Mouse (Mus musculus) C2C12 (cell line): ENCODE data around the gene Slit1.

Experiments used
- CEBPB ChIP-seq: IDR thresholded peaks from one replicate; pipeline ENCODE4 v1.6.1; 2011; ENCODE audit warnings: low read depth, mild to moderate bottlenecking, control low read depth, moderate library complexity
- CTCF ChIP-seq: IDR thresholded peaks from one replicate; pipeline ENCODE4 v1.5.1; 2011; ENCODE audit not compliant: control insufficient read depth, insufficient read depth, insufficient read length
- FOSL1 ChIP-seq: IDR thresholded peaks from one replicate; pipeline ENCODE4 v1.8.0; 2011; ENCODE audit warnings: mild to moderate bottlenecking, low read length; ENCODE audit not compliant: poor library complexity, insufficient read depth, severe bottlenecking
- MAX ChIP-seq: IDR thresholded peaks from one replicate; pipeline ENCODE4 v1.6.1; 2011; ENCODE audit warnings: mild to moderate bottlenecking, control low read depth
- MYOG ChIP-seq: IDR thresholded peaks from one replicate; pipeline ENCODE4 v1.6.1; 2011; ENCODE audit not compliant: control insufficient read depth, insufficient read length; ENCODE audit errors: extremely low read depth
- USF1 ChIP-seq: IDR thresholded peaks from one replicate; pipeline ENCODE4 v1.6.1; 2011; ENCODE audit warnings: low read depth, mild to moderate bottlenecking, control low read depth, moderate library complexity

- TF ChIP-seq CTCF (no peak), USF1 (no peak), CEBPB (no peak), MAX (no peak), FOSL1 (no peak), MYOG (no peak)
Observed at GRCm38 (mm10) chr19:41690064-41690463, 53.4 kb downstream of the Slit1 start.
